Mouse (Mus musculus) left cerebral cortex, adult 2 months (tissue): Measurements from ENCODE around the gene Ydjc. TPM values are rescaled to one million over a fixed set of nuclear protein-coding genes. Genes with fewer than 3 reads are reported as not detected.

ENCODE experiments used
- DNase-seq, 2 experiments: peaks; one replicate each; pipeline ENCODE4 v3.0.0; 2021 to 2022; ENCODE audit warnings: low spot score in 2 of 2, mixed read lengths in 1 of 2; ENCODE audit errors: extremely low spot score in 1 of 2
- H3K27ac ChIP-seq: fragments of 200-600 bp; 2 replicates; pipeline ENCODE4 v1.8.1; 2022
- H3K4me3 ChIP-seq: fragments of 200-600 bp; 2 replicates; pipeline ENCODE4 v1.8.1; 2022
- CTCF ChIP-seq: fragments of 200-600 bp; IDR thresholded peaks from 2 replicates; pipeline ENCODE4 v1.8.1; 2022; ENCODE audit warnings: antibody characterized with exemption, mild to moderate bottlenecking, moderate library complexity
- intact Hi-C: fragments of 180-260 bp; cut with DNase I; formaldehyde crosslinking; loops from one replicate; pipeline ENCODE4 v1.15.1; 2025
- microRNA-seq, 2 experiments: library from miRNA; unstranded; fragments of <30 nt; microRNA quantifications; one replicate each; pipeline ENCODE4 v1.2.0; 2021
- total RNA-seq, 2 experiments: library from RNA; stranded (reverse); gene quantifications; 2 replicates each; pipeline ENCODE4 v1.2.3; 2021

The Ydjc gene
- total RNA-seq, 2 experiments from 2014 or later, result 24.0 to 25.4 TPM

DNA sequence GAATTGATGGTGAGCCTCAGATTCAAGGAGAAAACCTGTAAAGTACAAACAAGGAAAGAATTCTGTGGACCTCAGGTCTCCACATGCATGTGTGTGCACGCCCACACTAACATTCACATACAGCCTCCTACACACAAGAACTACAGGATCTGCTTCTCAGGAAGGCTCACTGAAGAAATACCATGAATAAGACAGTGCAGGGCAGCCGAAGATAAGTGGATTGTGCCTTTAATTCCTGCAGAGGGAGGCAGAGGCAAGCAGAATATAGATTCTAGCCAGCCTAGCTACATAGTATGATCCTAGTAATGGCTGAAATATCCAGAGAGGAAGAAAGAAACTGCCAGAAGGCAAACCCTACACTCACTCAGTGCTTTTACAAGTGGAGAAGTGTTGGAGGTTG is 57.6 kb downstream of the Ydjc start:
- peak; percentile 23 for TF ChIP-seq CTCF
- intact Hi-C loops, result loop anchor here (2.0 kb wide), 1 partner anchor 55 kb away; the partner anchor contains the start of gene Ccdc116
- Histone ChIP-seq H3K4me3 (no peak overlapping the region), H3K27ac (no peak overlapping the region; the same call in 1 of the 2 replicates)
- no peak for DNase-seq

DNA sequence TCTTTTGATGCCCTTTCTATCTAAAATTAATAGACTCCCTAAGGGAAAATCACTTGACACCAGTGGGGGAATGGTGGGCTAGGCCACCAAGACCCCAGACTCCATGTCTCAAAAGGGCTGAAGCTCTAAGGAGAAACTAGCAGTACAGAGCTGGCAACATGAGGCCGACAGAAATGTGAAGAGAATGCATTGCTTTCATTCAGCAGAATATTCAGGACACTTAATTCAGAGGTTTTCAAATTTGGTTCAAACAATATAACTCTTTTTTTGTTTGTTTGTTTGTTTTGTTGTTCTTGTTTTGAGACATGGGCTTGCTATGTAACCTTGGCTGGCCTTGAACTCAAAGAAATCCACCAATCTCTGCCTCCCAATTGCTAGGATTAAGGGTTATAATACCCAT is 58.1 kb downstream of the Ydjc start, which contains the start of gene Ube2l3:
Ube2l3 (minus strand) TSS at position 101 of the 400 bp plus-strand sequence.
- DNase-seq, result no peak
- Histone ChIP-seq H3K4me3 (peak within 1 kb of the TSS; percentile 94), H3K27ac (peak within 1 kb of the TSS; percentile 91)
- TF ChIP-seq CTCF, result no peak
- intact Hi-C loops, result no loop called here

DNA sequence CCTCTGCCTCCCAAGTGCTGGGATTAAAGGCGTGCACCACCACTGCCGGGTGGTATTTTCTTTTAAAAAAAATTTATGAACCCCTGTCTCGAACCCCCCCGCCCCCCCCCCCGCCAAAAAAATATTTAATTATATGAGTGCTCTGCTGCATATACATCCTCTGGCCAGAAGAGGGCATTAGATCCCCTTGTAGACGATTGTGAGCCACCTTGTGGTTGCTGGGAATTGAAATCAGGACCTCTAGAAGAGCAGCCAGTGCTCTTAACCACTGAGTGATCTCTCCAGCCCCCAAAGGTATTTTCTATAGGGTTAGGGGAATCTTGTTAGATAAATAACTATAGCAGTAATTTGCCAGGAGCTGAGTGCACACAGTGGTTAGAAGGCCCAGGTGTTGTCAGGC is 60.6 kb downstream of the Ydjc start:
- no peak for DNase-seq
- TF ChIP-seq CTCF, result peak; percentile 51
- Histone ChIP-seq H3K27ac (no peak overlapping the region), H3K4me3 (no peak overlapping the region)
- intact Hi-C loops, result loop anchor here (5.0 kb wide), 1 partner anchor 73 kb away; the partner anchor contains the start of gene Sdf2l1

DNA sequence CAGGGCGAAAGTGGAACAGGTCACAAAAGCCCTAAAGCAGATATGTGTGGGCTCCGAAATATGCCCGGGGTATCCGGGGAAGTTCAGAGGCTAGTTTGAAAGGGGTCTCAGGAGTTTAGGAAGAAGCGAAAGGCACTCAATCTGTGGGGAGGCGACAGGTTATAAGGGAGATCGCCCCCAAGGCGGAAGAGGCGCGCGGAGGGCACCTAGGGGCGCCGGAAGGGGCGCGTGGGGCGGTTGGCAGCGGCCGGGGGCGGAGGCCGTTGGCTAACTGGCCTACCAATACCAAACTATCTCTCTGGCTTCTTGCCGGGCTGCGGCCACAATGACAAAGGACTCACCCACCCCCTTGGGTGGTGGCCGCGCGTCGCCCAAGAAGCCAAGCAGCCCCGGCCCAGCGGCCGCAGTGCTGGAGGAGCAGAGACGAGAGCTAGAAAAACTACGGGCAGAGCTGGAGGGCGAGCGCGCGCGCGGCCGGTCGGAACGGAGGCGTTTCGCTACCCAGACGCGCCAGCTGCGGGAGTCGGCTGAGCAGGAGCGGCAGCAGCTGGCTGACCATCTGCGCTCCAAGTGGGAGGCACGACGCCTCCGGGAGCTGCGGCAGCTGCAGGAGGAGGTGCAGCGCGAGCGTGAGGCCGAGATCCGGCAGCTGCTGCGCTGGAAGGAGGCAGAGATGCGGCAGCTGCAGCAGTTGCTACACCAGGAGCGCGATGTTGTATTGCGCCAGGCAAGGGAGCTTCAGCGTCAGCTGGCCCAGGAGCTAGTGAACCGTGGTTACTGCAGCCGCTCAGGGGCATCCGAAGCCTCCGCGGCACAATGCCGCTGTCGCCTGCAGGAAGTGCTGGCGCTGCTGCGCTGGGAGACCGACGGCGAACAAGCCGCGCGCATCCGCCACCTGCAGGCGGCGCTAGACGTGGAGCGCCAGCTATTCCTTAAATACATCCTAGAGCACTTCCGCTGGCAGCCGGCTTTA is 64.3 kb downstream of the Ydjc start, which contains the start of gene Rimbp3:
Rimbp3 (plus strand) TSS at position 215 of the 973 bp plus-strand sequence.
- H3K27ac ChIP-seq, result peak within 1 kb of the TSS; percentile 78
- TF ChIP-seq CTCF, result peak; percentile 91
- peak within 1 kb of the TSS; percentile 57 for H3K4me3 ChIP-seq
- DNase-seq, result peak; percentile 85 to 86
- intact Hi-C loops, result loop anchor here (1.0 to 5.0 kb wide), 3 partner anchors 25 to 76 kb away; partner anchors contain the start of genes Hic2 and Sdf2l1

DNA sequence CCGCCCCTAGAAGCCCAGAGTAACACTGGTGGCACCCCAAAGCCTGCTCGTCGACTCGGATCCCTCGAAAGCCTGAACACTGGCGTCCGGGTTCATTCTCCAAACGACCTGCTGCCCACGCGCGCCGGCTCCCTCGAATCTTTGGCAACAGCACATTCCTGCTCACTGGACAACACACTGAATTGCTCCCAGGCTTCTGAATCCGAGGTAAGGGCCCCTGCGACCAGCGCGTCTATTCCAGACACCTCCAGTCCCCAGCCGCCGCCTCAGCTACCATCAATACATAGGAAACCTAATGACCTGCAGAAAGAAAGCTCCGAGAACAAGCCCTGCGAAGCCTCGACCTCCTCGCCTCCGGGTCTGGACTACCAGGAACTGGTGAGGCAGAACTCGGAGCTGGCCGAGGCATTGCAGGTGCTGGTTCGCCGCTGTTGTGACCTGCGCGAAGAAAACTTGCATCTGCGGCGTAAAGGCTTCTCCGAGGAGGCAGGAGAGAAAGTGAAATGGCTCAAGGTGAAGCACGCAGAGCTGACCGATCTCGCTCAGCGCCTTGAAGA is 65.1 kb downstream of the Ydjc start:
- H3K27ac ChIP-seq, result no peak overlapping the region
- peak in 1 of 2 experiments; percentile 23 for DNase-seq
- no peak for TF ChIP-seq CTCF
- intact Hi-C loops, result loop anchor here (1.0 to 5.0 kb wide), 3 partner anchors 24 to 77 kb away; partner anchors contain the start of genes Hic2 and Sdf2l1
- peak overlapping the region; percentile 57 for H3K4me3 ChIP-seq

Small RNA genes lying within 50 kb of the gene (microRNA-seq; reads per million reads assigned to microRNA genes)
- gene Mir130b, result 97.3 to 106 reads per million in 2 experiments
- gene Mir301b, result 0.24 to 4.4 reads per million in 2 experiments

Other genes with a start within 250 kb of the Ydjc start
- gene Ppm1f, start 248.2 kb upstream of the Ydjc start, total RNA-seq, result 10 to 100 TPM; 47.3 to 57.9 TPM
- gene Mapk1, start 161.2 kb upstream of the Ydjc start, total RNA-seq, result 100 to 1,000 TPM; 442 to 445 TPM
- gene Ypel1, start 74.9 kb upstream of the Ydjc start, total RNA-seq, result 10 to 100 TPM; 36.4 to 40.6 TPM
- gene Ppil2, start 33.4 kb upstream of the Ydjc start, total RNA-seq, result 10 to 100 TPM; 85.3 to 89.8 TPM
- gene 2610318N02Rik, start 19.5 kb upstream of the Ydjc start, total RNA-seq, result 1 to 10 TPM; 1.1 to 2.5 TPM
- 10 to 100 TPM; 20.2 to 25.2 TPM for gene Sdf2l1, start 12.2 kb upstream of the Ydjc start, total RNA-seq
- 1 to 10 TPM; 1.3 to 2.1 TPM for gene Ccdc116, start 2.6 kb downstream of the Ydjc start, total RNA-seq
- 100 to 1,000 TPM; 140 to 146 TPM for gene Ube2l3, start 58.0 kb downstream of the Ydjc start, total RNA-seq
- 1 to 10 TPM; 1.8 to 2.0 TPM for gene Rimbp3, start 64.0 kb downstream of the Ydjc start, total RNA-seq
- 1 to 10 TPM; 5.3 to 6.0 TPM for gene Hic2, start 89.0 kb downstream of the Ydjc start, total RNA-seq
- gene Tmem191c, start 131.5 kb downstream of the Ydjc start, total RNA-seq, result 100 to 1,000 TPM; 105 to 116 TPM
- gene Serpind1, start 186.8 kb downstream of the Ydjc start, total RNA-seq, result 1 to 10 TPM; 1.8 to 2.8 TPM